Mouse (Mus musculus) neural tube, embryonic 15.5 days (tissue): Measurements from ENCODE around the gene Glis3. TPM values are rescaled to one million over a fixed set of nuclear protein-coding genes. Genes with fewer than 3 reads are reported as not detected.

Experiments
- ATAC-seq: fragments of 200-750 bp; cut with Nextera tagmentation; 2 replicates; pipeline ENCODE4 v1.8.0; 2017; ENCODE audit warnings: mild to moderate bottlenecking, moderate TSS enrichment, moderate library complexity; ENCODE audit not compliant: low FRiP score
- H3K27ac ChIP-seq: fragments of 300-500 bp; sonication (generic); replicated peaks from 2 replicates; pipeline ENCODE4 v1.5.1; 2015; ENCODE audit warnings: mild to moderate bottlenecking, inconsistent platforms
- H3K27me3 ChIP-seq: fragments of 300-500 bp; sonication (generic); replicated peaks from 2 replicates; pipeline ENCODE4 v1.6.1; 2015; ENCODE audit warnings: inconsistent platforms
- H3K36me3 ChIP-seq: fragments of 300-500 bp; sonication (generic); 2 replicates; pipeline ENCODE4 v1.6.1; 2015; ENCODE audit warnings: inconsistent platforms
- H3K4me1 ChIP-seq: fragments of 300-500 bp; sonication (generic); 2 replicates; pipeline ENCODE4 v1.6.1; 2015; ENCODE audit warnings: inconsistent platforms
- H3K4me2 ChIP-seq: fragments of 300-500 bp; sonication (generic); 2 replicates; pipeline ENCODE4 v1.6.1; 2015; ENCODE audit warnings: inconsistent platforms, mild to moderate bottlenecking, moderate library complexity
- H3K4me3 ChIP-seq: fragments of 300-500 bp; sonication (generic); replicated peaks from 2 replicates; pipeline ENCODE4 v1.5.1; 2015; ENCODE audit warnings: mild to moderate bottlenecking, inconsistent platforms
- H3K9ac ChIP-seq: fragments of 300-500 bp; sonication (generic); replicated peaks from 2 replicates; pipeline ENCODE4 v1.6.1; 2015; ENCODE audit warnings: mild to moderate bottlenecking, inconsistent platforms
- H3K9me3 ChIP-seq: fragments of 300-500 bp; sonication (generic); replicated peaks from 2 replicates; pipeline ENCODE4 v1.6.1; 2016; ENCODE audit warnings: inconsistent platforms
- WGBS: fragments of 180-500 bp; shearing (Covaris S2); methylation state at CpG from one replicate; pipeline ENCODE4 v1.1.7; 2015; ENCODE audit warnings: mixed read lengths; 5-methylcytosine and 5-hydroxymethylcytosine counted together
- polyA plus RNA-seq: library from polyadenylated mRNA; unstranded; fragments of >200 nt; fragmentation: Nextera tagmentation; extraction: Ambion mirVana; gene quantifications from 2 replicates; pipeline ENCODE4 v1.2.1, GENCODE M21; 2015

Glis3 gene
- polyA plus RNA-seq, 1 experiment from 2014 or later = 2.5 TPM

- Histone ChIP-seq H3K27me3 (no peaks in the 10 kb centered on the region), H3K4me2 (no peak overlapping the region), H3K4me1 (peaks cover 9% of the 10 kb centered on the region), H3K4me3 (no peak overlapping the region), H3K9ac (no peak overlapping the region), H3K27ac (no peak overlapping the region), H3K36me3 (no peaks in the 10 kb centered on the region), H3K9me3 (no peaks in the 10 kb centered on the region)
- WGBS = 42% methylated on average over 1 of the region's 1 CpGs
- no peak for ATAC-seq
Measured at GRCm38 (mm10) chr19:28395584-28395861, 284.4 kb downstream of the Glis3 start.

GRCm38 (mm10) chr19:28394826-28395583 is 284.9 kb downstream of the Glis3 start:
- H3K4me2 ChIP-seq = no peak overlapping the region
- WGBS = 25% methylated on average over 12 of the region's 12 CpGs
- H3K27me3 ChIP-seq = no peaks in the 10 kb centered on the region
- no peaks in the 10 kb centered on the region for H3K9me3 ChIP-seq
- peaks cover 9% of the 10 kb centered on the region for H3K4me1 ChIP-seq
- H3K27ac ChIP-seq = no peak overlapping the region
- peak; percentile 70; the same call in 1 of the 2 replicates for ATAC-seq
- H3K4me3 ChIP-seq = no peak overlapping the region
- no peaks in the 10 kb centered on the region for H3K36me3 ChIP-seq
- no peak overlapping the region for H3K9ac ChIP-seq

DNA sequence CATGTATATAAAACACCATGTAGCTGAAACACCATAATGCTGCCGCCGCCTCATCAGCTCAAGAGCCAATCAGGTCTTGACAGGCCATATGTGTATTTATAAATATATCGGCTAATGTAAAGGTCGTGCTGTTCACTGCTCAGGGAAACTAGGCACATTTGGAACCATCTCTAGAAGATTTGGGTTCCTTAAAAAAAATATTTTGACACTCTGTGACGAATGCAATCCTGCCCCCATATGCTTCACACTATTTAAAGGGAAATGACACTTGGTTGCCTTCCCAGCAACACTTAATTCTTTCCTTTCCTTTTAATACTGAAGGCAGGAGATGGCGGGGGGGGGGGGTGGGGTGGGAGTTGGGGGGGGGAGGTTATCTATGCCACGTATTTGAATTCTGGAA is 286.1 kb downstream of the Glis3 start:
- no peaks in the 10 kb centered on the region for H3K27me3 ChIP-seq
- H3K4me1 ChIP-seq = peaks cover 9% of the 10 kb centered on the region
- H3K27ac ChIP-seq = no peak overlapping the region
- no peak overlapping the region for H3K4me3 ChIP-seq
- no peak for ATAC-seq
- H3K4me2 ChIP-seq = no peak overlapping the region
- no peaks in the 10 kb centered on the region for H3K36me3 ChIP-seq
- WGBS = 85% methylated on average over 7 of the region's 7 CpGs
- no peaks in the 10 kb centered on the region for H3K9me3 ChIP-seq
- no peak overlapping the region for H3K9ac ChIP-seq

- H3K4me2 ChIP-seq = no peak overlapping the region
- no peaks in the 10 kb centered on the region for H3K36me3 ChIP-seq
- H3K27ac ChIP-seq = no peak overlapping the region
- no peak overlapping the region for H3K4me3 ChIP-seq
- no peak for ATAC-seq
- H3K4me1 ChIP-seq = peaks cover 9% of the 10 kb centered on the region
- H3K9me3 ChIP-seq = no peaks in the 10 kb centered on the region
- no peaks in the 10 kb centered on the region for H3K27me3 ChIP-seq
- no peak overlapping the region for H3K9ac ChIP-seq
- 86% methylated on average over 3 of the region's 3 CpGs for WGBS
Measured at GRCm38 (mm10) chr19:28392838-28393237, 287.0 kb downstream of the Glis3 start.

GRCm38 (mm10) chr19:28390920-28391319 is 289.0 kb downstream of the Glis3 start:
- H3K4me2 ChIP-seq = no peak overlapping the region
- peaks cover 9% of the 10 kb centered on the region for H3K4me1 ChIP-seq
- H3K4me3 ChIP-seq = no peak overlapping the region
- no peaks in the 10 kb centered on the region for H3K36me3 ChIP-seq
- no peak for ATAC-seq
- no peaks in the 10 kb centered on the region for H3K9me3 ChIP-seq
- no peaks in the 10 kb centered on the region for H3K27me3 ChIP-seq
- no peak overlapping the region for H3K9ac ChIP-seq
- 80% methylated on average over 4 of the region's 4 CpGs for WGBS
- no peak overlapping the region for H3K27ac ChIP-seq

DNA sequence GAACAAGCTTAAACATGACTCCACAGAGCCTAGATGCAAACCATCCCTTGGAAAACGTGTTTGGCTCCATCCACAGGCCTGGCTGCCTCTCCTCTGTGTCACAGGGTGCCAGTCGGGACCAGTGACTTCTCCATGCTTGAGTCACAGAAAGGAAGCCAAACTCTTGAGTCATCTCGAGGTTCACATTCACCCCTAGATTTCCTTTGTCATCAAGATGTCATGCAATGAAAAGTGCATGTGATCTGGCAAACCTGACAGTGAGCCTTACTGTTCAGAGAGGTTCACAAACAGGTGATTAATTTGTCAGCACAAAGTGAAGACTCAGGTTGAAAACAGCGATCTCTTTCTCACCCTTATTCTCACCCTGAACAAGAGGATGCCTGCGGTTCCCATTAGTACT is 290.7 kb downstream of the Glis3 start:
- Histone ChIP-seq H3K9me3 (no peaks in the 10 kb centered on the region), H3K36me3 (no peaks in the 10 kb centered on the region), H3K27me3 (no peaks in the 10 kb centered on the region), H3K9ac (no peak overlapping the region), H3K27ac (no peak overlapping the region), H3K4me2 (no peak overlapping the region), H3K4me3 (no peak overlapping the region), H3K4me1 (no peaks in the 10 kb centered on the region)
- 71% methylated on average over 5 of the region's 5 CpGs for WGBS
- ATAC-seq = no peak

- Histone ChIP-seq H3K27ac (no peak overlapping the region), H3K9me3 (no peaks in the 10 kb centered on the region), H3K4me2 (no peak overlapping the region), H3K4me3 (no peak overlapping the region), H3K9ac (no peak overlapping the region), H3K4me1 (peaks cover 11% of the 10 kb centered on the region; the same call in 1 of the 2 replicates), H3K36me3 (no peaks in the 10 kb centered on the region), H3K27me3 (no peaks in the 10 kb centered on the region)
- ATAC-seq = no peak
- 71% methylated on average over 5 of the region's 5 CpGs for WGBS
Measured at GRCm38 (mm10) chr19:28383425-28383824, 296.5 kb downstream of the Glis3 start.

- Histone ChIP-seq H3K27me3 (no peaks in the 10 kb centered on the region), H3K36me3 (no peaks in the 10 kb centered on the region), H3K9me3 (no peaks in the 10 kb centered on the region), H3K4me3 (no peak overlapping the region), H3K27ac (peak overlapping the region; percentile 45; the same call in 1 of the 2 replicates), H3K9ac (no peak overlapping the region), H3K4me1 (peaks cover 11% of the 10 kb centered on the region; the same call in 1 of the 2 replicates), H3K4me2 (no peak overlapping the region)
- peak; percentile 66 for ATAC-seq
- WGBS = 16% methylated on average over 10 of the region's 10 CpGs
Measured at GRCm38 (mm10) chr19:28382168-28382911, 297.5 kb downstream of the Glis3 start.

GRCm38 (mm10) chr19:28381441-28381840 is 298.4 kb downstream of the Glis3 start:
- WGBS = 45% methylated on average over 9 of the region's 9 CpGs
- no peak for ATAC-seq
- H3K4me1 ChIP-seq = peaks cover 11% of the 10 kb centered on the region; the same call in 1 of the 2 replicates
- H3K4me3 ChIP-seq = no peak overlapping the region
- H3K27ac ChIP-seq = no peak overlapping the region
- no peak overlapping the region for H3K4me2 ChIP-seq
- no peaks in the 10 kb centered on the region for H3K9me3 ChIP-seq
- H3K9ac ChIP-seq = no peak overlapping the region
- H3K27me3 ChIP-seq = no peaks in the 10 kb centered on the region
- no peaks in the 10 kb centered on the region for H3K36me3 ChIP-seq

DNA sequence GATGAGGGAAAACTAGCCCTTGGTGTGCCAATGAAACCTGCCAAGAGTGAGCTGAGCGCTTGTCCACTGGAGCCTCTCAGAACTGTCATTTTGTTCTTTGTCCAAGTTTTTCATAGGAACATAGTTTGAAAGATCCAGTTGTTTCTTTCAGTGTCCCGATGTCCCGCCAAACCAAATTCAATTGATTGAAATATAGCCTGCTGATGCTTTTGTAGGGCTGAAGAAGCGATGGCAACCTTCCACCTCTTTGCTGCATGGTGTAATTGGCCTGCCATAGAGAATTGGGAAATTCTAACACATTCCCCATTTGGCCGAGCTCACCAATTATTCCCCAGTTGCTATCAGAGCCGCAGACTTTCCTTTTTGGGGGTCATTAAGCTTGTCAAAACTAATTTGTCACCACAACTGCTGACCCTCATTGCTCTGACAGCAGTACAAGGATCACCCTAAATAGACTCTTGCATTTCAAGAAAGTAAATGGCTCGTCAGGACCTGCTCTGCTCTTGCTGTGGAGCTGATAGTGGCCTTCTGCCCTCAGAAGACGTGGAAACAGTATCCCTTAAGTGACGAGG is 299.1 kb downstream of the Glis3 start:
- Histone ChIP-seq H3K9ac (no peak overlapping the region), H3K4me3 (no peak overlapping the region), H3K9me3 (no peaks in the 10 kb centered on the region), H3K4me2 (no peak overlapping the region), H3K27me3 (no peaks in the 10 kb centered on the region), H3K27ac (no peak overlapping the region), H3K36me3 (no peaks in the 10 kb centered on the region), H3K4me1 (peaks cover 11% of the 10 kb centered on the region; the same call in 1 of the 2 replicates)
- 49% methylated on average over 9 of the region's 9 CpGs for WGBS
- no peak for ATAC-seq

- 66% methylated on average over 5 of the region's 5 CpGs for WGBS
- H3K4me1 ChIP-seq = peaks cover 11% of the 10 kb centered on the region; the same call in 1 of the 2 replicates
- no peaks in the 10 kb centered on the region for H3K27me3 ChIP-seq
Measured at GRCm38 (mm10) chr19:28377788-28378295, 302.0 kb downstream of the Glis3 start.

More at GRCm38 (mm10) chr19:28377788-28378295, 302.0 kb downstream of the Glis3 start:
- H3K9ac ChIP-seq = no peak overlapping the region
- H3K27ac ChIP-seq = no peak overlapping the region
- ATAC-seq = no peak
- no peak overlapping the region for H3K4me3 ChIP-seq
- no peak overlapping the region for H3K4me2 ChIP-seq
- no peaks in the 10 kb centered on the region for H3K36me3 ChIP-seq
- no peaks in the 10 kb centered on the region for H3K9me3 ChIP-seq
